Mouse (Mus musculus) T-helper 2 cell (primary cell): ENCODE measurements around the gene Tex101.
"Not testable (repeated sequence)": the region's sequence is repeated elsewhere in the genome, so short reads cannot be mapped to it uniquely, and the experiment has no call there.

Experiments used
- in situ Hi-C: fragments of 300-600 bp; cut with MboI, MseI; formaldehyde crosslinking; loops from one replicate; pipeline ENCODE4 v1.15.1; 2025; ENCODE audit warnings: high pct_unique_total_duplicates

Tex101 gene

DNA sequence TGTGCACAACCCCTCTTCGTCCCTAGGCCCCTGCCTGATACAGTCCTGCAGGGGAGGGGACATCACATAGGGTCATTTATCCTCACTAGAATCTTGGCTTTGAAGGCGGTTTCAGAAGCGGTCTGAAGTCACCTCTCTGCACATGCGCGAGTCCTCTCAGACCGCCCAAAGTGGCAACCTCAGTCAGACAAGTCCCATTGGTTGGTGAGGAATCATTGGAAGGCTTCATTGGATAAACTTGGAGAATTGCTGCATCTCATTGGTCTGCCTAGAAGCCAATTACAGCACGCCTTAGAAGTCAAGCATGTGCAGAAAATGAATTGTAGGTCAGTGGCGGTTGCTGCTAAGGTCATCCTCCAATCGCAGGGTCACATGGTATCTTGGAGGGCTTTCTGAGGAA is at the start of gene Tex101:
Tex101 (minus strand) TSS at position 101 of the 400 bp plus-strand sequence.
- in situ Hi-C loops: no loop called here

DNA sequence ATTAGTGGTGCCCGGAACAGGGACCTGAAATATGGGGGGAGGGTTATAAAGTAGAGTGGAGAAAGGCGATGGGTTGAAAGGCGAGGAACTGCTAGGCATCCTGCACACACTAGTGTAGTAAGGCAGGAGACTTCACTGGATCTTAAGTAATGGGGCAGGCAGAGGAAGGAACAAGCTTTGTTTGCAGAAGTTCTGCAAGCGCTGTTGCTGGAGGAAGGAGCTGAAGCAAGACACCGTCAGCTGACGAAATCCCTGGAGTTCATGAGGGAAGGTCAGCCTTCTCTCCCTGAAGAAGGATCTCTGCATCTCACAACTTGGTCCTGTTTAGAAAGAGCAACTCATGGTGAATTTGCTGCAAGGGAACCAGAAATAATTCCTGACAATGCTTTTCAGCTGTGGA is 38.6 kb upstream of the Tex101 start:
- in situ Hi-C loops: no loop called here

DNA sequence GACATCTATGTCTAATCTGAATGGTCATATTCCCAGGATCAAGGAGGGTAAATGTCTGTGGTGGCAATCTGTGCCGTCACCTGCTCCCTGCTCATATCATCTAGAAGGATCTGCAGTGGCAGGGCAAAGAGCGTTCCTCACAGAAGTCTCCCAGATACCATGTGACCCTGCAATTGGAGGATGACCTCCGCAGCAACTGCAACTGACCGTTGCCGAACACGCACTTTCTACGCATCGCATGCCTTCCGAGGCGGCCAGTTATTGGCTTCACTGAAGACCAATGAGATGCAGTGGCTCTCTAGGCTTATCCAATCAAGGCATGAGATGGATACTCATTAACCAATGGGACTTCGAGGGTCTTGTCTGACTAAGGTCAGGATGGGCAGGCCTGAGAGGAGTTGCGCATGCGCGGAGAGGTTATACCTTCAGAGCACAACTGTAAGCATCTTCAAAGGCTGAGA is 32.4 kb upstream of the Tex101 start, which contains the start of gene BC049730:
BC049730 (plus strand) TSS at position 411 of the 461 bp plus-strand sequence.
- in situ Hi-C loops: no loop called here

DNA sequence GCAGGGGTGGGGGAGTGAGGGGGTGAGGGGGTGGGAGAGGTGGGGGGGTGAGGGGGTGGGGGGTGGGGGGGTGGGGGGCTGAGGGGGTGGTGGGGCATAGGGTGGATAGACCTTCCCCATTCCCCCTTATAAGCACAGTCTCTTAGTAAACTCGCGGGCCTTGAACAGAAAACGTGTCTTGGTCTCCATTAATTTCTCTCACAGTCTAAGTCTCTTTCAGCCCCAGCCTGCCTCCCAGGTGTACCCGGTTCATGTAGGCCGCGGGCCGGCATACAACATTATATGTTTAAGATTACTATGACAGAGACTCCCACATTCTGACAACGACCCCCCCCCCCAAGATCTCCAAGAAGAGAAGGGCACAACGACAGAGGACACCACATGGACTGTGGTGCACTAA is 26.4 kb upstream of the Tex101 start:
- in situ Hi-C loops: not testable (repeated sequence)

DNA sequence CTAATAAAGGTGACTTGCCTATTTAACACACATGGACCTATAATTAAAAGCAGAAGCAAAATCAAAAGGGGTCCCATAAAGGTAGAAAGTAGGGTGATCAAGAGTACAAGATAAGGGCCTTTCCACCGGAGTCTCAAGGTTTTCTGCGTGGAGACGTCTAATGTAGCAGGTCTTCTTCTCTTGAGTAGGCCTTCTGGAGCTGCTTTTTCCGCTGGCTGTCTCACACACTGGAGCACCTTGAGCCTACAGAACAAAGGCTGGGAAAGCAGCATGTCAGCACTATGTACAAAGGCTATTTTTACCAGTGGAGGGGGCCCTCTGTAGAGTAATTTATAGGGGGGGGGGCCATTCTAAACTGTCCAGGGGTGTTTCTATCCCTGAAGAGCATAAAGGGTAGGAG is 21.4 kb upstream of the Tex101 start:
- in situ Hi-C loops: not testable (repeated sequence)

DNA sequence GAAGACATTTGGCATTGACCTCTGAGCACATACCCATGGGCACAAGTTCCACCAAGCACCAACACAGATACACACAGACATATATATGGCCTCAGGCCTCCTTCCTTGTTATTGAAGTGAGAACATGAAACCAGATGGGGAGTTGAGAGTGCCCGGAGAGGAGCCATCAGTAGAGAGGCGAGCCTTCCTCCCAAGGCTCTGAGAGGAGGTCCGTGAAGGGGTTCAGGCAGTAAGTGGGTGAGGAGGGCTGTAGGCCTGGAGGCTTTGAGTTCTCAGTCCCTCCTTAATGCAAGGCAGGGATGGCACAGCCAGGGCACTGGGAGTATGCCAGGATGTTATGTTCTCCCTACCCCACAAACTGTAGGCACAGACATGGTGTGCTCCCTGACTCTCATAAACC is 16.2 kb upstream of the Tex101 start:
- in situ Hi-C loops: not testable (repeated sequence)

DNA sequence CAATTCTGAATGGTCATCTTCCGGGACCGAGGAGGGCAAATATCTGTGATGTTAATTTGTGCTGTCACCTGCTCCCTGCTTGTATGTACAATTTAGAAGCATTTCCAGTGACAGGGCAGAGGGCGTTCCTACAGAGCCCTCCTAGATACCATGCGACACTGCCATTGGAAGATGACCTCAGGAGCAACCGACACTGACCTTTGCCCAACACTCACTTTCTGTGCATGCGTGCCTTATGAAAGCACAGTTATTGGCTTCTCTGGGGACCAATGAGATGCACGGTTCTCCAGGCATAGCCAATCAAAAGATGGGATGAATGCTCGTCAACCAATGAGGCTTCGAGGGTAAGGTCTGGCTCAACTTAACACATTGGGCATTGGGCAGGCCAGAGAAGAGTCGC is 11.0 kb upstream of the Tex101 start:
- in situ Hi-C loops: loop anchor here (5.0 kb wide), 1 partner anchor 40 kb away; the partner anchor contains the start of gene Gm4763

DNA sequence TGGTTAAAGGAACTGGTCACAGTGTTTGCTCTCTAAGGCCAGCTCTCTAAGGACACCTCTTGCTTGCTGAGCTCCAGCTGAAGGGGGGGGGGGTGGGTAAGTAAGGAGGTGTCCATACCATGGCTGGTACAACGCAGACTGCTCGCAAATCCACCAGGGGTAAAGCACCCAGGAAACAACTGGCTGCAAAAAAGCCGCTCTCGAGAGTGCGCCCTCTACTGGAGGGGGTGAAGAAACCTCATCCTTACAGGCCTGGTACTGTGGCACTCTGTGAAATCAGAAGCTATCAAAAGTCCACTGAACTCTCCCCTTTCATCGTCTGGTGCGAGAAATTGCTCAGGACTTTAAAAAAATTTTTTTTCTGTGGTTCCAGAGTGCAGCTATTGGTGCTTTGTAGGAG is 7.6 kb upstream of the Tex101 start:
- in situ Hi-C loops: not testable (repeated sequence)

DNA sequence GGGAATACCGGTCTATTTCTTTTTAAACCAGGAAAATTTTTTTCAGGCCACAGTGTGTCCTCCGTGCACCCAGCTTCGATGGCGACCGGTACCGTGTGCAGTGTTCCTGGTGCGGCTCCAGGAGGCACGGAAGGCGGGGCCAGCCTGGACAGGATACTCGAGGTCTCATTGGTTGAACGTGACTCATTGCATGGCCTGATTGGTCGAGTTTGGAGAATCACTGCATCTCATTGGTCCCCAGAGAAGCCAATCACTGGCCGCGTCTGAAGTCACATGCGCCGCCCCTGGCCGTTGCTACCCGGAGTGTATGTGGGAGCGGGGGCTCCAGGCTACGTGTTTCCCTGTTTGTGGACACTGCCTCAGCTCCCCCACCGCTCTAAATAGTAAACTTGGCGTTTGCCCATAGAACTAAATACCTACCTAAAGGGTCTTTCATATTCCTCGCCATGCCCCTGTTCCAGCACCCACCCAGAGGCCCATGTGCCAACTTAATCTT is 4.5 kb downstream of the Tex101 start:
- in situ Hi-C loops: no loop called here

DNA sequence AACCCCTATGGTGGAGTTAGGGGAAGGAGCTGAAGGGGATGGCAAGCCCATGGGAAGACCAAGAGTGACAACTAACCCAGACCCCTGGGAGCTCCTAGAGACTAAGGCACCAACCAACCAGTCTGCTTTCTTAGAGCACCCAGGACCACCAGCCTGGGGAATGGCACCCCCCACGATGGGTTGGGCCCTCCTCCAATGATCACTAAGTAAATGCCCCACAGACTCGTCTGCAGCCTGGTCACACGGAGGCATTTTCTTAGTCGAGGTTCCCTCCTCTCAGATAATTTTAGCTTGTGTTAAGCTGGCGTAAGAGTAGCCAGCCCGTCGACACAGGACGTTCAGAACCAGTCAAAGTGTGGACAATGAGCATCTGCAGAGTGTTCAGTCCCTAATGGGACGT is 11.5 kb downstream of the Tex101 start:
- in situ Hi-C loops: no loop called here

DNA sequence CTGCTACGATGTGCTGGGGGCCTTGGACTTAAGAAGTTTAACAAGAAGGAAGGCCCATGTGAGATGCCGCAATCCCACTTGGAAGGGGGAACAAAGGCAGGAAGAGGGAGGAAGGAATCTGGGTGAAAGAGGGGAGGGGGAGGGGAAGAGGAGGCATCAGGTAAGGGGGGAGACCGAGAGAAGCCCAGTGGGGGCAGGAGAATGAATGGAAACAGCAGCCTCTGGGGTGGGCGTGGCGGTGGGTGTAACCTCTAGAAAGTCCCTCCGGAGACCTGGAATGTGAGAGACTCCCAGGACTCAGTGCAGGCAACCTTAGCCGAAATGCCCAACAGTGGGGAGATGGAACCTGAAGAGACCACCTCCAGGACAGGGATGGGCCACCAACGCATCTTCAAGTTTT is 12.2 kb downstream of the Tex101 start:
- in situ Hi-C loops: no loop called here

DNA sequence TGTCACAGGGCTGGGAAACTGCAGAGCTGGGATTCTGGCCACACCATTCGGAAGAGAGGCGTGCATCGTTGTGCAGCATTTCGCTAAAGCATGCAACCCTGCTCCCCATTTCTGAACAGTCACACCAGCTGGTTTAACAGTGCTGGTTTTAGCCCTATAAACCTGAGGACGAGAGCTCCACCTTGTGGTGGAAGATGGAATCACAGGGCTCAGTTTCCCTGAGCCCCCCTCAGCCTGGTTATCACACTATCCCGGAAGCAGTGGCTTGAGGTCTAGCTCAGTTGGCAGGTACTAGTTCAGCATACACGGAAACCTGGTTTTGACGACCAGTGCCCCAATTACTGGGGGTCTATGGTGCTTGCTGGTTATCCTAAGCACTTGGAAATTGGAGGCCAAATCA is 13.9 kb downstream of the Tex101 start:
- in situ Hi-C loops: no loop called here

DNA sequence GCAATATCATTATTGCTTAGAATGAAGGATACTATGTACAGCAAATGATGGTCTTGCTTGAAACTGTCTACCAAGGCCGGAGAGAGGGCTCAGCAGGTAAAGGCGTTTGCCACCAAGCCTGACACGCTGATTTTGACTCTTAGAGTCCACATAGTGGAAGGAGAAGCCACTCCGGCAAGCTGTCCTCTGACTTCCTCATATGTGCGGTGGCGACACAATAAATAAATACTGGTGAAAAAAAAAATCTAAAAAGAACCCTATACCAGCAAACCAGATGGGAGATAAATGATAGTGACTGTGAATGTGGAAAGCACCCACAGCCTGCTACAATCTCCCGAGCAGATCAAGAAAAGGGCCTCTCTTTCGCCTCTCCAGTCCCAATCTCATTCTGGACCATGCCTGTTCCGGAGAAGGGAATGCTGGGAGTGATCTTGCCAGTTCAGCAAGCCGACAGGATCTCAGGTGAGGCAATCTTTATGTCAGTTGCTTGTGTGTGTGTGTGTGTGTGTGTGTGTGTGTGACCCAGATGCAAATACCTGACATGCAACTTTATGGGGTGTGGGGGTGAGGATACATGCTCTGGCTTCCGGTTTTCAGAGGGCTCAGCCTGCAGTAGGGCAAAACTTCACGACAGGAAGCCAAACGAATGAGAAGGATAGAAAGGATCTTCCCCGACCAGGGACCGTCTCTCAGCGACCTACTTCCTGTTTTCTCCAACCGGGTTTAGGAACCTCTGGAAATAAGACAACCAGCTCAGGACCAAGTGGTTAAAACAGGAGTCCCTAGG is 15.2 kb downstream of the Tex101 start:
- in situ Hi-C loops: no loop called here

DNA sequence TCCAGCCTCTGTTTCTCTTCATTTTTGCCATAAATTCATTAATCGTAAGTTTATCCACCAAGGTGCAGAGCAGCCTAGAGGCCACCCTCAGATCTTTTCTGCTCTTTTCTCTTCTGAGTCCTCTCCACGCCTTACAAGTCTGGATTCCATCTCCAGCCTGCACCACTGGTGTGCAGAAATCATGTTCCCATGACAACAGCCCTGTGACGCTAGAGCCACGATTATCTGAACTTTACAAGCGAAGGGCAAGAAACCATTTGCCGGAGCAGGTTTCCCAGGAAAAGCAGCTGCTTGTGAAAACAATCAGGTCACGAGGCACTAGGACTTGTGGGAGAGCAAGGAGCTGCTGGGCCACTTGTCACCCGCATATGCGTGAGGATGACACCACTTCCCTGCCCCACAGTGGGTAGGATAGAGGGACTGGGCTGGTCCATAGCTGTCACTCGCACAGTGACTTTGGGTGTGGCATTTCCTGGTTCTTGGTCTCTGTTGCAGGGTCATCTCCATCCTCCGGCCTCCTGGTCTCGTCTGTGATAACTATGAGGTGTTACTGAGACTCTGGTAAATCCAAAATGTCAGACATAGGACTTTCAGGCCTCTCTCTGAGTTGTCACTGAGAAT is 16.6 kb downstream of the Tex101 start:
- in situ Hi-C loops: loop anchor here (10.0 kb wide), 1 partner anchor 695 kb away; no protein-coding TSS in a partner anchor

DNA sequence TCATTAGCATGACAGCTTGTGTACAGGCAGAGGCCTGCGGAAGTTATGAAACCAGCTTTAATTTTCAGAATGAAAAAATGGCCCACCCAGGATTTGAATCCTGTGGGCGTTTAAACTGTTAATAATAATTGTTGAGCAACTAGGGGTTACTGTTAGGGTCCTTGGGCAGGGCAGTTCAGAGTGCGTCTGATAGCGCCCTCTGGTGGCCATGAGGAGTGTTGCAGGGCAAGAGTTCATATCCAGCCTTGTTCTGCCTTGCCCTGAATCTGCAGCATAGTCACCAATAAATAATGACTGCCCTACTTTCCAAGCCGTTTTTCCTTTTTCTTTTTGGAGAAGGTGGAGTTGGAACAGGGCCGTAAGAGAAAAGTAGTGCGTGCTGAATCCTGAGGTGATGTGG is 22.8 kb downstream of the Tex101 start:
- in situ Hi-C loops: loop anchor here (10.0 kb wide), 1 partner anchor 701 kb away; no protein-coding TSS in a partner anchor

DNA sequence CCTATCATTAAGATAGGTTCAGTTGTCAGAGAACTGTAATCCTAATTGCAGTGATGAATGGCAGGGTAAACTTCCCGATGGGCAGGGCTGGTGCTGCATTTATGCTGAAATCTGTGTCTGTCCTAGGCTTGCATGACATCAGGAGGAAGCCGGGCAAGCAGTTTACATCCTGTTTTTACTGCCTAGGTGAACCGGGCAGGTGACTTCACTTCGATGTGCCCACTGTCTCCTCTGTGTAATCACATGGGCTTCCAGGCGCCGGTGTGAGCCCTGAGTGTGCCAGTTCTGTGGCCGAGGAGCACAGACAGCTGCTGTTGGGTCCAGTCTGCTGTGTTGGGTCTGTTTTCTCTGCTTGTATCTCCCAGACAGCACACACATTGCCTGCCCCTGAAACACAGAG is 30.0 kb downstream of the Tex101 start:
- in situ Hi-C loops: no loop called here

DNA sequence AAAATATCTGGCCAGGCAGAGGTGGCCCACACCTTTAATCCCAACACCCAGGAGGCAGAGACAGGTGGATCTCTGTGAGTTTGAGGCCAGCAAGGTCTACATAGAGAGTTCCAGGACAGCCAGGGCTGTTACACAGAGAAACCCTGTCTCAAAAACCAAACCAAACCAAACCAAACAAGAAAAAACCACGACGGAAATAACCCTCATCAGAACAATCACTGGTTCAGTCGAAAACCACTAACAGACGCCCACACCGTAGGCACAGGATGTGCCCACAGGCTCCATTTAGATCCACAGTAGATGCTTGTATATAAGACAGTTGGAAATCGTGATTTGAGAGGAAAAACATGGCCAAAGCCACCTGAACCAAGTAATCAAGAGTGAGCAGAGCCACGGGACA is 31.5 kb downstream of the Tex101 start:
- in situ Hi-C loops: loop anchor here (5.0 kb wide), 1 partner anchor 43 kb away; no protein-coding TSS in a partner anchor

DNA sequence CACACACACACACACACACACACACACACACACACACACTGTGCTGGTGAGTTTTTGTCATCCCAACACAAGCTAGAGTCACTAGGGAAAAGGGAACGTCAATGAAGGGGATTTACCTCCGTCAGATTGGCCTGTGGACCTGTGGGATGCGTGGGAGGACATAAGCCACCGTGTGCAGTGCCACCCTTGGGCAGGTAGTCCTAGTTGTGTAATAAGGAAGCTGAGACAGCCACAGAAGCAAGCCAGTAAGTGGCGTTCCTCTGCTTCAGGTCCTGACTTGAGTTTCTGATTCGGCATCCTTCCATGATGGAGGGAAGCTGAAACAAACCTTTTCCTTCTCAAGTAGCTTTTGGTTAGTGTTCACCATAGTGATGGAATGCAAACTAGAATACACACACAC is 32.0 kb downstream of the Tex101 start:
- in situ Hi-C loops: loop anchor here (5.0 kb wide), 1 partner anchor 42 kb away; no protein-coding TSS in a partner anchor

DNA sequence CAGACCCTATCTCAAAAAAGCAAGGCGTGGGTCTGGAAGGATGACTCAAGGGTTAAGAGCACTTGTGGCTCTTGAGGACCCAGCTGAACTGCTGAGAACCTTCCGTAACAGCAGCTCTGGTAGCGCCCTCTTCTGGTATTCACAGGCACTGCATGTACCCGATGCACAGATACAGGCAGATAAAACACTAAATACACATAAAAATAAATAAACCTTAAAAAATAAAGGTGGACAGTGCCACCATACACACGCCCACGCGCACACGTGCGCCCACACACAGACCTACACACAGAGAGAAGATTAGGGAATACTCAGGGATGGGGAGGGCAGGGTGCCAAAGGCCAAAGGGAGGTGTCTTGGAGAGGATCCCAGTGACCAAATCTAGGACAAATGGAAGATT is 34.0 kb downstream of the Tex101 start:
- in situ Hi-C loops: loop anchor here (5.0 kb wide), 1 partner anchor 40 kb away; no protein-coding TSS in a partner anchor

DNA sequence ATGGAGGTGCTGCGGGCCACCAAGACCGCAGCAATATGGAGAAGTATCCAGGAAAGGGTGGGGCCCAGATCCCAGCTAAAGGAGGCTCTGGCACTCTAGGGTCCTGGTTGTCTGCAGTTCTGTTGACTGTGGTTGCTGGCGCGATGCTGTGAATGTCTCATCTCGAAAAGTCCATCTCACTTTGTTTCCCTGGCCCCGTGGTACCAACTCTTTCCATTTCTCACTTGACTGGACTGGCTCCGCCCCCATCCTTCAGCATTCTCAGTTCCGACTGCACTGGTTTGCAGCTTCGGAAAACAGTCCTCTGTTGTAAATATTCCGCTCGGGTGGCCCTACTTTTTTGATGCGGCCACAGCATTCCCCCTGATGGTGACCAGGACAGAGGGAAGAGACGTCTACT is 36.0 kb downstream of the Tex101 start:
- in situ Hi-C loops: loop anchor here (5.0 kb wide), 1 partner anchor 38 kb away; no protein-coding TSS in a partner anchor

DNA sequence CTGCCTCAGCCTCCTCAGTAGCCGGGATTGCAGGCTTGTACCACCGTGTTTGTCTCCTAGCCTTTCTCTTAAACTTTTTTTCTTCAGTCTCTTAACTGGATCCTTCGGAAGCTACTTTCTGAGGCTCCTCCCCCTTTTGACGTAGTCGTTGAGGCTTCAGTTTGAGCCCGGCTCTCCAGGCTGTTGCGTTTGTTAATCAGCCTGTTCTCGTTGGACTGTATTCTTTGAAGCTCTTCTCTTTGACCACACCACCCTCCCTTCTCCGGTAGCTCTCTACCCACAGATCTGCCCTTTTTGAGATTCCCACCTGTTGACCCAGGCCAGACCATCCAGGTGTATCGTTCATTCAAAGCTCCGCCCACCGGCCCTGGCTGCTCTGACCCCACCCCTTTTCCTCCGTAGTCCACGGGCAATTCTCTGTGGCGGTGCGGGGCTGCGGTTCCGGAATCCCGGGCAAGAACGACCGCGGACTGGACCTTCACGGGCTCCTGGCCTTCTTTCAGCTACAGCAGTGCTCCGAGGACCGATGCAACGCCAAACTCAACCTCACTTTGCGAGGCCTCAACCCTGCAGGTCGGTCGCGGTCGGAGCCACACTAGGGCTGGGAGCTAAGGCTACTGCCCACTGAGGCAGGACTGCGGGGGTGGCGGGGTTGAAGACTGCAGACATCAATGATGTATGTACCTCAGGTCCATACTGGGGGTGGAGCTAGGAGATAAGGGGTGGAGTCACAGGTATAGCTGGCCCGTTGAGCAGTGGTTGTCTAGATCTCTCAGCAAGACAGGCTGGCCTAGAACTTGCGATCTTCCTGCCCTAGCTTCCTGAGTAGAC is 38.2 kb downstream of the Tex101 start:
- in situ Hi-C loops: no loop called here

DNA sequence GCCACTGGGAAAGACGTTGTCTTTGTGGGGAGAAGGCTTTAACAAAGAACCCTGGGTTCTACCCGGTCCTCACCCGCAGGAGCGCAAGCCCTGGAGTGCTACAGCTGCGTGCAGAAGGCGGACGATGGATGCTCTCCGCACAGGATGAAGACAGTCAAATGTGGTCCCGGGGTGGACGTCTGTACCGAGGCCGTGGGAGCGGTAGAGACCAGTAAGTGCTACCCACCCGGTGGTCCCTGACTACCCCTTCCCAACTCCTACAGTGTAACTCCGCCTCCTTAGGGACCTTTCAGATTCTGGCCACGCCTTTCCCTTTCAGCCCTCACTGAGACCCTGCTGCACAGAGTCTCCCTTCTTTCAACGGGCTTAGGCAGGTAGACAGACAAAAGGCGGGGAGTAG is 39.4 kb downstream of the Tex101 start:
- in situ Hi-C loops: no loop called here
